Mouse (Mus musculus): ENCODE measurements at regions not wholly inside any gene's neighbourhood (a gene's known extent, or its start where the extent isn't known, plus 50 kb on each side); places are given as distances from the start of the nearest gene placed in this dataset.

GRCm38 (mm10) chr19:18329421-18329820, 302.2 kb downstream of the Ostf1 start:
- H3K36me3 ChIP-seq (ENCODE audit: control insufficient read depth, insufficient read depth, low read length) = no peaks in the 10 kb centered on the region
- no peak for DNase-seq
- H3K27ac ChIP-seq (ENCODE audit: insufficient read depth, low read depth, low read length) = no peak overlapping the region
- TF ChIP-seq CTCF (conservative IDR thresholded peaks at IDR 0.05; ENCODE audit: insufficient read depth, insufficient read length, low read depth, low read length) = no peak
- no peak for TF ChIP-seq POLR2A (IDR thresholded peaks at IDR 0.05; ENCODE audit: low read depth, low read length)
- no peaks in the 10 kb centered on the region for H3K27me3 ChIP-seq (replicated peaks; ENCODE audit: control insufficient read depth, insufficient read depth, low read length)
- no peaks in the 10 kb centered on the region for H3K4me1 ChIP-seq (ENCODE audit: control insufficient read depth, insufficient read depth, low read length)
- WGBS = 76% methylated on average over 2 of the region's 2 CpGs
- no peak overlapping the region for H3K4me3 ChIP-seq (ENCODE audit: insufficient read depth, low read depth, low read length)

DNA sequence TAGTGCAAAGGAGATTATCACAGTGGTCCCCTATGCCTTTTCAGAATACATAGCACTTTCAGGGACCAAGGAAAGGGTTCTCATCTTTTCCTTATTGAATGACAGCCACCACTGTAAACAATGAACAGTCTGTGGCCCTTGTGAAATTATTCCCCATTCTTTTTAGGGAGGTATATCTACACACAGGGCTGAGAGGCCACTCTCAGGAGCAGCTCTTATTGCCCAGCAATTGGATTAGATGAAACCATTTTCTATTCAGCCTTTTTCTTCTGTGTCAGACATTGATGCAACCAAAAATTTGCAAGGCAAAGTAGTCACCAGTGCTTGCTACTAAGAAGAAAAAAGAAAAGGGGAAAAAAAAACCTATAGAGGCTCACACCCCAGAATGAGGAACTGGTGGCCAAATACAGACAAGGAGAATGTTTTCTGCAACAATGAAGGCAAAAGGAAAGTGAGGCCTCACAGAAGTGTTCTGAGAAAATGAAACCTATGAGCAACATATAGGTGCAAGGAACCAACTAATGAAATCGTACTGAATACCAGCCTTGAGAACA, 313.2 kb downstream of the Ostf1 start:
- H3K27ac ChIP-seq (ENCODE audit: insufficient read depth, low read depth, low read length) = no peak overlapping the region
- WGBS = 79% methylated on average over 1 of the region's 1 CpGs
- no peak overlapping the region for H3K4me3 ChIP-seq (ENCODE audit: insufficient read depth, low read depth, low read length)
- H3K27me3 ChIP-seq (replicated peaks; ENCODE audit: control insufficient read depth, insufficient read depth, low read length) = no peaks in the 10 kb centered on the region
- no peak for TF ChIP-seq CTCF (conservative IDR thresholded peaks at IDR 0.05; ENCODE audit: insufficient read depth, insufficient read length, low read depth, low read length)
- no peak for TF ChIP-seq POLR2A (IDR thresholded peaks at IDR 0.05; ENCODE audit: low read depth, low read length)
- DNase-seq = no peak
- H3K36me3 ChIP-seq (ENCODE audit: control insufficient read depth, insufficient read depth, low read length) = no peaks in the 10 kb centered on the region
- H3K4me1 ChIP-seq (ENCODE audit: control insufficient read depth, insufficient read depth, low read length) = no peaks in the 10 kb centered on the region

DNA sequence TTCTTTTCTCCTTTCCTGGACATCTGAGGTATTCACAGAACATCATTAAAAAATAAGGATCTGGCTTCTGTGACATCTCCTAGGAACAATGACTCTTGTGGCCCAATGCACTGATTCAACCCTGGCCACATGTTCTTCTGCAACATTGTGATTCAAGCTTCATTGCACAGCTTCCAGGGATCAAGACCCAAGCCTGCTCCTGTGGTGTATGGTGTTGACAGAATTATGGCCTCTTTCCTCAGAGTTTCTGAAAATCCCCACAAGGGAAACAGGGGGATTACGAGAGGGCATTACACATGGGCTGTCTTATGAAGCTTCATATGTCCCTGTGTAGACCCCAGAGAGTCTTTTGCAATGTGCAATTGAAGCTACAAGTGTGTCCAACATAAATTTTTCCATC, 358.2 kb downstream of the Ostf1 start:
- no peak overlapping the region for H3K27ac ChIP-seq (ENCODE audit: insufficient read depth, low read depth, low read length)
- no peaks in the 10 kb centered on the region for H3K4me1 ChIP-seq (ENCODE audit: control insufficient read depth, insufficient read depth, low read length)
- H3K36me3 ChIP-seq (ENCODE audit: control insufficient read depth, insufficient read depth, low read length) = no peaks in the 10 kb centered on the region
- no peaks in the 10 kb centered on the region for H3K27me3 ChIP-seq (replicated peaks; ENCODE audit: control insufficient read depth, insufficient read depth, low read length)
- DNase-seq = no peak
- H3K4me3 ChIP-seq (ENCODE audit: insufficient read depth, low read depth, low read length) = no peak overlapping the region
- TF ChIP-seq POLR2A (IDR thresholded peaks at IDR 0.05; ENCODE audit: low read depth, low read length) = no peak
- no peak for TF ChIP-seq CTCF (conservative IDR thresholded peaks at IDR 0.05; ENCODE audit: insufficient read depth, insufficient read length, low read depth, low read length)
- WGBS = 65% methylated on average over 1 of the region's 1 CpGs

DNA sequence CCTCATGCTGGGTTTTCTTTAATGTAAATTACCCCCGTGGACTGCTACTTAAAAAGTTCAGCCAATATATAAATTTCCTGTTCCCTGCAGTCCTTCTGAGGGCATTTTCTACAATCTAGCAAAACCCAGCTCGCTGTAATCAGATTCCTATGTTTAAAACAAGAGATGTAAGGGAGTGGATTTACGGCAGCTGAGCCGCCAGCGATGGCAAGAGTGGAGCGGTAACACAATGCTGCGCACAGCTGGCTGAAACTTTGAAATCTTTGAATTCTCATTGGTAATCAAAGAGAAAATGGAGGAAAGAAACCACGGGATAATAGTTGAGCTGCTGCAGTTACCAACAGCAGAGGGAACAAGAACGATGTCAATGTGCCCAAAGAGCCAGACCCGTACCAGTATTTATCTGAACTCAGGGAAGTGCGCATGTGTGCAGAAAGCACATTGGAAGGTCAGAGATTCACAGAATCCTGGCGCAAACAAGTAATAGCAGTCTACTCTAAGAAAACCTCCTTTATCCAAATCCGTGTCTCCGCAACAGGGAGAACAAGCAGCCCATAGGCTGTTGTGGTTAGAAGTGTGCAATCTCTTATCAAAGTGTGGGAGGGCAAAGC, 376.4 kb downstream of the Ostf1 start:
- 44% methylated on average over 14 of the region's 14 CpGs for WGBS
- H3K27ac ChIP-seq (ENCODE audit: insufficient read depth, low read depth, low read length) = no peak overlapping the region
- H3K36me3 ChIP-seq (ENCODE audit: control insufficient read depth, insufficient read depth, low read length) = no peaks in the 10 kb centered on the region
- H3K4me3 ChIP-seq (ENCODE audit: insufficient read depth, low read depth, low read length) = no peak overlapping the region
- no peak for DNase-seq
- no peak for TF ChIP-seq CTCF (conservative IDR thresholded peaks at IDR 0.05; ENCODE audit: insufficient read depth, insufficient read length, low read depth, low read length)
- TF ChIP-seq POLR2A (IDR thresholded peaks at IDR 0.05; ENCODE audit: low read depth, low read length) = no peak
- no peaks in the 10 kb centered on the region for H3K4me1 ChIP-seq (ENCODE audit: control insufficient read depth, insufficient read depth, low read length)
- no peaks in the 10 kb centered on the region for H3K27me3 ChIP-seq (replicated peaks; ENCODE audit: control insufficient read depth, insufficient read depth, low read length)

DNA sequence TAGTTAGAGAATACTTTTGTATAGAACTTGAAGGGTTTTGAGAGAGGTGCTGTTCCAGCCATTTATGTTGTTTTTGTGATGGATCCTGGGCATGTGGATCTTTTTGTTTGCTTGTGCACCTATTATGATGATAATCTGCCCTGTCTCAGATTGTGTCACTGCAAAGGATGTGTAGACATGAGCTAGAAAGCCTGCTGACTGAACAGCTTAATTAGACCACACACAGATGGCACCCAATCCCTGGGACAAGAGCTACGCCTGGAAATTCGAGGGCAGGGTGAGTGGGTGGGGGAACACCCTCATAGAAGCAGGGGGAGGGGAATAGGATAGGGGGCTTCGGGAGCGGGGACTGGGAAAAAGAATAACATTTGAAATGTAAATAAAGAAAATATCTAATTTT, 378.3 kb downstream of the Ostf1 start:
- H3K27me3 ChIP-seq (replicated peaks; ENCODE audit: control insufficient read depth, insufficient read depth, low read length) = no peaks in the 10 kb centered on the region
- TF ChIP-seq POLR2A (IDR thresholded peaks at IDR 0.05; ENCODE audit: low read depth, low read length) (no peak), CTCF (conservative IDR thresholded peaks at IDR 0.05; ENCODE audit: insufficient read depth, insufficient read length, low read depth, low read length) (no peak)
- H3K4me3 ChIP-seq (ENCODE audit: insufficient read depth, low read depth, low read length) = no peak overlapping the region
- no peaks in the 10 kb centered on the region for H3K36me3 ChIP-seq (ENCODE audit: control insufficient read depth, insufficient read depth, low read length)
- 85% methylated on average over 4 of the region's 4 CpGs for WGBS
- H3K27ac ChIP-seq (ENCODE audit: insufficient read depth, low read depth, low read length) = no peak overlapping the region
- no peak for DNase-seq
- H3K4me1 ChIP-seq (ENCODE audit: control insufficient read depth, insufficient read depth, low read length) = no peaks in the 10 kb centered on the region
